Mouse (Mus musculus) erythroblast, embryonic 14.5 days (primary cell): ENCODE measurements around the gene Slc6a12.

ENCODE experiments used
- GATA1 ChIP-seq: IDR thresholded peaks from 2 replicates; pipeline ENCODE4 v1.6.1; 2012; ENCODE audit warnings: low read length, inconsistent platforms, mixed read lengths
- TAL1 ChIP-seq: IDR thresholded peaks from 3 replicates; pipeline ENCODE4 v1.6.1; 2012; ENCODE audit warnings: low read length, inconsistent platforms, mixed read lengths

GRCm38 (mm10) chr6:121299954-121300353 is 42.9 kb upstream of the Slc6a12 start, which contains the start of gene Slc6a13:
- TF ChIP-seq GATA1 (no peak), TAL1 (no peak)
